Mouse (Mus musculus) liver, embryonic 12.5 days (tissue): ENCODE data around the gene Rilpl1. TPM values are rescaled to one million over a fixed set of nuclear protein-coding genes. Genes with fewer than 3 reads are reported as not detected.

ENCODE experiments used
- ATAC-seq: fragments of 200-750 bp; cut with Nextera tagmentation; 2 replicates; pipeline ENCODE4 v1.8.0; 2017; ENCODE audit warnings: moderate number of reproducible peaks, mild to moderate bottlenecking, moderate library complexity
- H3K27ac ChIP-seq: fragments of 300-500 bp; sonication (generic); 2 replicates; pipeline ENCODE4 v1.5.1; 2016; ENCODE audit warnings: mild to moderate bottlenecking
- H3K27me3 ChIP-seq: fragments of 300-500 bp; sonication (generic); replicated peaks from 2 replicates; pipeline ENCODE4 v1.6.1; 2016; ENCODE audit warnings: mild to moderate bottlenecking, moderate library complexity
- H3K36me3 ChIP-seq: fragments of 300-500 bp; sonication (generic); 2 replicates; pipeline ENCODE4 v1.6.1; 2016; ENCODE audit warnings: mild to moderate bottlenecking, moderate library complexity
- H3K4me1 ChIP-seq: fragments of 300-500 bp; sonication (generic); 2 replicates; pipeline ENCODE4 v1.6.1; 2016
- H3K4me2 ChIP-seq: fragments of 300-500 bp; sonication (generic); 2 replicates; pipeline ENCODE4 v1.6.1; 2016; ENCODE audit warnings: mild to moderate bottlenecking, moderate library complexity
- H3K4me3 ChIP-seq: fragments of 300-500 bp; sonication (generic); 2 replicates; pipeline ENCODE4 v1.5.1; 2016; ENCODE audit warnings: mild to moderate bottlenecking, moderate library complexity
- H3K9ac ChIP-seq: fragments of 300-500 bp; sonication (generic); 2 replicates; pipeline ENCODE4 v1.6.1; 2016; ENCODE audit warnings: mild to moderate bottlenecking, moderate library complexity
- H3K9me3 ChIP-seq: fragments of 300-500 bp; sonication (generic); replicated peaks from 2 replicates; pipeline ENCODE4 v1.6.1; 2016; ENCODE audit warnings: mild to moderate bottlenecking, moderate library complexity
- WGBS: fragments of 180-500 bp; shearing (Covaris S2); methylation state at CpG from one replicate; pipeline ENCODE4 v1.1.7; 2016; ENCODE audit not compliant: insufficient replicate concordance; 5-methylcytosine and 5-hydroxymethylcytosine counted together
- polyA plus RNA-seq: library from polyadenylated mRNA; unstranded; fragments of >200 nt; fragmentation: Nextera tagmentation; extraction: Ambion mirVana; gene quantifications from 2 replicates; pipeline ENCODE4 v1.2.1, GENCODE M21; 2016

The Rilpl1 gene
- polyA plus RNA-seq, 1 experiment from 2014 or later = 4.5 TPM

GRCm38 (mm10) chr5:124541602-124541973, 10.4 kb upstream of the Rilpl1 start:
- no peak for ATAC-seq

DNA sequence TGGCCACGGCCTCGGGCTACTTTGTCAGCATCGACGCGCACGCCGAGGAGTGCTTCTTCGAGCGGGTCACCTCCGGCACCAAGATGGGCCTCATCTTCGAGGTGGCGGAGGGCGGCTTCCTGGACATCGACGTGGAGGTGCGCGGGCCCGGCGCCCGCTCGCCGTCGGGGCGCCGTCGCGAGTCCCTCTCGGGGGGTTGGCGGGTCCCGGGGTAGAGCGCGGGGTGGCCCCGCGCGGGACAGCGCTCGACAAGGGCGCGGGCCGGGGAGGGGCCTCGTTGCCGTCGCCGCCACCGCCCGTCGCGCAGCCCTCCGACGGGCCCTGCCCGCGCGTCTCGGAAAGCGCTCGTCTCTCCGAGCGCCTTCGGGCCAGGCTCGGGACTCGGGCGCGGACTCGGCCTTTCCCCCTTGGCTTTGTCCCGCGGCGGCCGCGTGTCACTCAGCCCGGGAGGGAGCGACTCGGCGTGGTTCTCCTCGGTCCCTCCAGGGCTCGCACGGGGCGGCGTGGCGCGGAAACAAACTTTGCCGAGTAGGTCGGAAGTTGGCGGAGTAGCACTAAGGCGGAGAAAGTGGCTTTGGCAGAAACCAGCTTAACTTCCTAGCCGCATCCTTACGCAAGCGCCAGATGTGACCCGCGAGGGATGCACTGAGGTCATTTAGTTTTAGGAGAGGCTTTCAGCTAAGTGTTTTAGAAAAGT, 9.9 kb upstream of the Rilpl1 start:
- Histone ChIP-seq H3K27me3 (0 out of 2 replicates have a peak, but pooled peaks cover 8% of the 10 kb centered on the region), H3K4me2 (peak overlapping the region; percentile 84), H3K4me1 (peaks cover 26% of the 10 kb centered on the region), H3K36me3 (peaks cover 39% of the 10 kb centered on the region), H3K27ac (peak overlapping the region; percentile 90), H3K9ac (peak overlapping the region; percentile 96), H3K4me3 (peak overlapping the region; percentile 83), H3K9me3 (no peaks in the 10 kb centered on the region)
- ATAC-seq = peak; percentile 81
- 4% methylated on average over 82 of the region's 89 CpGs for WGBS

More at GRCm38 (mm10) chr5:124541602-124541973, 10.4 kb upstream of the Rilpl1 start:
- Histone ChIP-seq H3K4me3 (peak overlapping the region; percentile 83), H3K4me1 (peaks cover 25% of the 10 kb centered on the region), H3K36me3 (peaks cover 44% of the 10 kb centered on the region), H3K27ac (peak overlapping the region; percentile 90), H3K27me3 (0 out of 2 replicates have a peak, but pooled peaks cover 6% of the 10 kb centered on the region), H3K9me3 (no peaks in the 10 kb centered on the region), H3K4me2 (peak overlapping the region; percentile 84), H3K9ac (peak overlapping the region; percentile 96)
- 6% methylated on average over 8 of the region's 8 CpGs for WGBS

DNA sequence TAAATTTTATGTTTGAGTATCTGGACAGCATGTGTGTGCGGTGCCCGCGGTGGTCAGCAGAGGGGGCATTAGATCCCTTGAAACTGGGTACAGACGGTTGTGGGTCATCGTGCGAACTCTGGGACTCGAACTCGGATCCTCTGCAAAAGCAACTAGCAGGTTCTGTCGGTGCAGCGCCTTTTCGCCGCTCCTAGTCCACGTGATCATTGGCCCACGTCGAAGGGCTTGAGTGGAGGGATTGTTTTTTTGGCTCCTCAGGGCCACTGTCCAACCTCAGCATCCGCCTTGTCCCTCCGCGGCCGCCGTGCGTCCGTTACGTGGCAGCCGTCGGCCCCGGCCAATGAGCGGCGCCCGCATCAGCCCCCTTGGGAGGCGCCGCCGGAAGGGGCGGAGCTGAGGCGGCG, 9.2 kb upstream of the Rilpl1 start, which contains the start of gene Tmed2:
Gene Tmed2 (plus strand): TSS at position 313 of the 404 bp plus-strand sequence.
- 0 out of 2 replicates have a peak, but pooled peaks cover 8% of the 10 kb centered on the region for H3K27me3 ChIP-seq
- peak within 1 kb of the TSS; percentile 83 for H3K4me3 ChIP-seq
- peak within 1 kb of the TSS; percentile 90 for H3K27ac ChIP-seq
- peak; percentile 93 for ATAC-seq
- peak within 1 kb of the TSS; percentile 96 for H3K9ac ChIP-seq
- 1% methylated on average over 29 of the region's 35 CpGs for WGBS
- H3K36me3 ChIP-seq = peaks cover 32% of the 10 kb centered on the region
- peak within 1 kb of the TSS; percentile 84 for H3K4me2 ChIP-seq
- peaks cover 29% of the 10 kb centered on the region for H3K4me1 ChIP-seq
- H3K9me3 ChIP-seq = no peaks in the 10 kb centered on the region

- H3K4me2 ChIP-seq = peak overlapping the region; percentile 63
- 0 out of 2 replicates have a peak, but pooled peaks cover 8% of the 10 kb centered on the region for H3K27me3 ChIP-seq
- H3K9ac ChIP-seq = peak overlapping the region; percentile 96; the same call in 1 of the 2 replicates
- peaks cover 27% of the 10 kb centered on the region for H3K36me3 ChIP-seq
- no peak for ATAC-seq
- H3K27ac ChIP-seq = peak overlapping the region; percentile 77
- WGBS = 69% methylated on average over 4 of the region's 4 CpGs
- H3K4me3 ChIP-seq = peak overlapping the region; percentile 83
- no peaks in the 10 kb centered on the region for H3K9me3 ChIP-seq
- H3K4me1 ChIP-seq = peaks cover 33% of the 10 kb centered on the region
These were observed 8.7 kb upstream of the Rilpl1 start for GRCm38 (mm10) chr5:124539905-124540304.

DNA sequence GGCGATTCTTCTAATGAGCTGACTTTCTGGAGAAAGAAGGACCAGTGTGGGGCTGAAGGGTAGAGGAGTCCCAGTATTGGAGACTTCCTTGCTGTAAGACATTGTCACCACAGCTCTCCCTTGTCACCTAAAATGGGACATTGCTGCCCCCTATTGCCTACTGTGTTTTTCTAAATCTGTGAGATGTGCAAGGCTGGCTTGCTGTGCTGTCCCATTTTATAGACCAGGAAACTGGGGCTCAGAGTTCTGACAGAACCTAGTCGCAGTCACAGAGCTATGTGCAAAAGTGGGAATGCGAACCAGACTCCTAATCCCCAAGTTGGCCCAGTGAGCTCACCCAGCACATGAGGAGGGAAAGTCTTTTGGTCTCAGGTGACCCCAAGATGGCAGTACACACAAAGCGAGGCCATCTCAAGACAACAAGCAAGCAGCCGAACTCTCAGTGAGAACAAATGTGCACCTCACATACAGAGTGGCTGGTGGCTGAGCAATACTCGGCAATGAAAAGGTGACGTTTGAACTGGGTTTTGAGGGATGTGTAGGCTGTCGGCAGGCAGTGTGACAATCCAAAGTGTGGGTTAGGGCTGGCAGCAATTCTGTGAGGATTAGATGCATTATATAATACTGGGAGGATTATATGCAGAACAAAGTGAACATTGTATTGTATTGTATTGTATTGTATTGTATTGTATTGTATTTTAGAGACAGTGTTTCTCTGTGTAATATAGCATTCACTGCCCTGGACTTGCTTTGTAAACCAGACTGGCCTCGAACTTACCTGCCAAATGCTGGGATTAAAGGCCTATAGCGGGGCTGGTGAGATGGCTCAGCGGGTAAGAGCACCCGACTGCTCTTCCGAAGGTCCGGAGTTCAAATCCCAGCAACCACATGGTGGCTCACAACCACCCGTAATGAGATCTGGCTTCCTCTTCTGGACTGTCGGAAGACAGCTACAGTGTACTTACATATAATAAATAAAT, 7.9 kb upstream of the Rilpl1 start:
- WGBS = 70% methylated on average over 16 of the region's 16 CpGs
- Histone ChIP-seq H3K27me3 (0 out of 2 replicates have a peak, but pooled peaks cover 8% of the 10 kb centered on the region), H3K36me3 (peaks cover 19% of the 10 kb centered on the region), H3K4me2 (no peak overlapping the region), H3K4me3 (no peak overlapping the region), H3K4me1 (peaks cover 35% of the 10 kb centered on the region), H3K27ac (peak overlapping the region; percentile 30; the same call in 1 of the 2 replicates), H3K9ac (no peak overlapping the region), H3K9me3 (no peaks in the 10 kb centered on the region)
- no peak for ATAC-seq

GRCm38 (mm10) chr5:124536776-124537175, 5.6 kb upstream of the Rilpl1 start:
- H3K4me2 ChIP-seq = peak overlapping the region; percentile 47
- H3K9me3 ChIP-seq = no peaks in the 10 kb centered on the region
- WGBS = 8% methylated on average over 17 of the region's 17 CpGs
- peak overlapping the region; percentile 48; the same call in 1 of the 2 replicates for H3K9ac ChIP-seq
- no peaks in the 10 kb centered on the region for H3K36me3 ChIP-seq
- peak overlapping the region; percentile 8; the same call in 1 of the 2 replicates for H3K4me3 ChIP-seq
- no peak overlapping the region for H3K27ac ChIP-seq
- H3K4me1 ChIP-seq = peaks cover 32% of the 10 kb centered on the region
- H3K27me3 ChIP-seq = peaks cover 27% of the 10 kb centered on the region
- no peak for ATAC-seq

DNA sequence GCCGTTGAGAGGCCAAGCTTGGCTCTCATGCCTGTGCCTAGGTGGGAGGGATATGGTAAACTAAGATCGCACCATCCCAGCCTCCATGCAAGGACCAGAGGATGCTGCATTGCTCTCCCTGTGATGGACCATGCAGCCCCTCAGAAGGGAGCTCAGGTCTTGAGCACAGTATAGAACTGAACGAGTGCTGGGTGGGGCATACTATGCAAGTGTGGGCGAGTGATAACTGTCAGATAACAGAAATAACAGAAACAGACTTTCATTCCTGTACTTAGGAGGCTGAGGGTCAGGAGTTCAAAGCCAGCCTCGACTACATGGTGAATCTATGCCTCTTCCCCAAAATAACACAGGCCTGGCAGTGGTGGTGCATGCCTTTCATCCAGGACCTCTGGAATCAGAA, 3.8 kb upstream of the Rilpl1 start:
- H3K9ac ChIP-seq = no peak overlapping the region
- ATAC-seq = no peak; the same call in 1 of the 2 replicates
- no peak overlapping the region for H3K27ac ChIP-seq
- 40% methylated on average over 5 of the region's 5 CpGs for WGBS
- no peaks in the 10 kb centered on the region for H3K36me3 ChIP-seq
- no peaks in the 10 kb centered on the region for H3K9me3 ChIP-seq
- H3K4me3 ChIP-seq = no peak overlapping the region
- peaks cover 47% of the 10 kb centered on the region for H3K4me1 ChIP-seq
- H3K27me3 ChIP-seq = peaks cover 45% of the 10 kb centered on the region
- H3K4me2 ChIP-seq = no peak overlapping the region

DNA sequence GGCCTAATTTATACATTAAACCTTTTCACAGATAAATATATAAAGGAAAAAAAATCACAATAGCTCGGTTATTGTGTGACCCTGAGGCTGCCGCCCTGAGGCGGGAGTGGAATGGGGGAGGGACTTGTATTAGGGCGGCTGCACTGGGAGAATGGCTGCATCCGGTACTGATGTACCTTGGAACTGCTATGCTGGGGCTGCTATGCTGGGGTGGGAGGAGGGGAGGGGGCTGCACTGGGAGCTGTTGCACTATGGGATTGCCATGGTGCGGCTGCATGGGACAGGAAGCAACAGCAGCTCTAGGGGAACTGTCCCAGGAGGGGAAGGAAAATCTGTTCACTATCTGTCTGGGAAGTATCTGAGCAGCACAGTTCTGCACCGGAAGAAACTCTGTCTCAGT, 1.3 kb upstream of the Rilpl1 start:
- H3K27me3 ChIP-seq = peaks cover 66% of the 10 kb centered on the region
- no peak overlapping the region for H3K4me3 ChIP-seq
- no peak overlapping the region for H3K9ac ChIP-seq
- 0 out of 2 replicates have a peak overlapping the region, but pooled peaks have one; percentile 37 for H3K27ac ChIP-seq
- H3K4me1 ChIP-seq = peaks cover 62% of the 10 kb centered on the region
- no peaks in the 10 kb centered on the region for H3K36me3 ChIP-seq
- no peaks in the 10 kb centered on the region for H3K9me3 ChIP-seq
- no peak overlapping the region for H3K4me2 ChIP-seq
- ATAC-seq = 0 out of 2 replicates have a peak, but pooled peaks have one; percentile 27
- 17% methylated on average over 7 of the region's 7 CpGs for WGBS

DNA sequence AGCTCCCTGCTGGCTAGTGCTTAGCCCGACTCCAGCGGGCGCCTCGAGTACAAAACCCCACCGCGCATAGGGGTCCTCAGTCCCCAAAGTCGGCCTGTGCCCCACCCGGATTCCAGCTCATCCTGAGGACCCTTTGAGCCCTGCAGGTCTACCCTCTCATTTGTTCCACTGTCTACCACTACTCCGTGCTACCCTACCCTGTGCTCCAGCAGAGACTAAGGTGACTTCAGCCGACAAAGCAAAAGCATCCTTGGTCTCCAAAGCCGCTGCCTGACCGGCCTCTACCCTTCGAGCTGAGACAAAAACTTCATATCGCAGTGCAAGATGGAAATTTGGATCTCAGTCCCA, 366 bp upstream of the Rilpl1 start:
- no peak; the same call in 1 of the 2 replicates for ATAC-seq
- no peaks in the 10 kb centered on the region for H3K9me3 ChIP-seq
- H3K36me3 ChIP-seq = no peaks in the 10 kb centered on the region
- peak overlapping the region; percentile 65 for H3K9ac ChIP-seq
- H3K27me3 ChIP-seq = peaks cover 60% of the 10 kb centered on the region
- peak overlapping the region; percentile 66 for H3K4me3 ChIP-seq
- peaks cover 55% of the 10 kb centered on the region for H3K4me1 ChIP-seq
- WGBS = 17% methylated on average over 14 of the region's 14 CpGs
- H3K27ac ChIP-seq = peak overlapping the region; percentile 52
- H3K4me2 ChIP-seq = peak overlapping the region; percentile 90

GRCm38 (mm10) chr5:124529697-124530096, 1.5 kb downstream of the Rilpl1 start:
- peaks cover 58% of the 10 kb centered on the region for H3K27me3 ChIP-seq
- no peak for ATAC-seq
- WGBS = 20% methylated on average over 8 of the region's 8 CpGs
- no peak overlapping the region for H3K27ac ChIP-seq
- peaks cover 45% of the 10 kb centered on the region for H3K4me1 ChIP-seq
- H3K36me3 ChIP-seq = no peaks in the 10 kb centered on the region
- peak overlapping the region; percentile 66; the same call in 1 of the 2 replicates for H3K4me3 ChIP-seq
- peak overlapping the region; percentile 90 for H3K4me2 ChIP-seq
- H3K9ac ChIP-seq = no peak overlapping the region
- no peaks in the 10 kb centered on the region for H3K9me3 ChIP-seq

DNA sequence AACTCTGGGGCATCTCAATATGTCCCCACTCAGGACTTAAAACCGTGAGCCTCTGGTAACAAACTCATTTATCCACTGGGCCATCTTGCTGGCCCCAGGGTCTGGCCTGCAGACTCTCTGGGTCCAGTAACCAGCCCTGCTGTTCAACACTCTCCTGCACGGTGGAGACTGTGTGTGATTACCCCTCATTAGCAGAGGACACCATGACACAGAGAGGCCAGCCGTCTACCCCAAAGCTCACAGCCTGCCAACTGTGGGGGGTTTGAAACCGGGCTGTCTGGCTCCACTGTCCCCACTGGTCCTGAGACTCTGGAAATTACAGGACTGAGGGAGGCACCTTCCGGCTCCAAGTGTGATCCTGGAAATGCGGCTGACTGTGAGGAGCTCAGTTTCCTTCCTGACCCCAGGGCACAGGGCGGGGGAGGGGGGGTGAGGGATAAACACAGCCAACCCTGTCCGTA, 2.0 kb downstream of the Rilpl1 start:
- Histone ChIP-seq H3K36me3 (no peaks in the 10 kb centered on the region), H3K9me3 (no peaks in the 10 kb centered on the region), H3K27me3 (peaks cover 58% of the 10 kb centered on the region), H3K27ac (0 out of 2 replicates have a peak overlapping the region, but pooled peaks have one; percentile 2), H3K4me3 (no peak overlapping the region), H3K9ac (no peak overlapping the region), H3K4me1 (peaks cover 41% of the 10 kb centered on the region), H3K4me2 (peak overlapping the region; percentile 90)
- no peak for ATAC-seq
- WGBS = 17% methylated on average over 8 of the region's 8 CpGs
